Mouse (Mus musculus) adrenal gland, postnatal 14 days (tissue): Measurements from ENCODE around the gene Jph4. TPM values are rescaled to one million over a fixed set of nuclear protein-coding genes. Genes with fewer than 3 reads are reported as not detected.

Experiments used
- DNase-seq: peaks from one replicate; pipeline ENCODE4 v3.0.0; 2021; ENCODE audit warnings: mixed read lengths
- total RNA-seq: library from RNA; stranded (reverse); gene quantifications from 2 replicates; pipeline ENCODE4 v1.2.3, GENCODE M21; 2021

The Jph4 gene
- total RNA-seq, 1 experiment from 2014 or later = 3.3 TPM

DNA sequence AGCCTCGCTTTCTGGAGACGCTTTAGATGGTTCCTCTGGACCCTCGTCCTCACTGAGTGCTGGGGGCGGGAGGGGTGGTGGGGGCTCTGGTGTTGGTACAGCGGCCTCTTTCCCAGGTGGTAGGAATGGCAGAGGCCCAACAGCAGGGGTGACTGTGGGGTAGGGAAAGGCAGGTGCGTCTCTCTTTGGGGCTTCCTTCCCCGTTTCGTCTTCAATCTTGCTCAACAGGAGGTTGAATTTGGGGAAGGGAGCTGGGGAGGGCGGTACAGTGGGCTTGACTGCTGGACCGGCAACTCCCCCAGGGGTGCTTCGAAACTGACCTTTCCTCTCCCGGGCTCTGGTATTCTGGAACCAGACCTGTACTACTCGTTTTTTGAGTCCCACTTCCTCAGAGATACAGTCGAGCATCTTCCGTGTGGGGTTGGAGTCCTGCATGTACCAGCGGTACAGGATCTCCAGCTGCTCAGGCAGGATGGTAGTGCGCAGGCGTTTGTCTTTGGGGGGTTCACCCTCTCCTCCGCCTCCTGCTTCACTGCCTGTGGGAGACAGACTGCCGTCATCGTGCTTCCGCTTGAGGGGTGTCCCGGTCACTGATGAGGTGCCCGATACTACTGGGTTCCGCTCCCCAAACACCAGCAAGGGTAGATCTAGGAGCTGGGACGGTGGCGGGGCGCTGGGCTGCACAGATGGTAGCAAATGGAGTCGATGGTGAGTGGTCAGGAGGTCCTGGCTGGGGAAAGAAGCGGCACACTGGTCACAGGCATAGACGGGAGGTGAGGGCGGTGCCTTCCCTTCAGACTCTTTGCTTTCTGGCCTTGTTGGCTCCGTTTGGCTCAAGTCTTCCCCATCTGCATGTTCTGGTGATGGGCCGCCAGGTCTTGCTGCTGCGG, 52.0 kb downstream of the Jph4 start:
- no peak for DNase-seq

DNA sequence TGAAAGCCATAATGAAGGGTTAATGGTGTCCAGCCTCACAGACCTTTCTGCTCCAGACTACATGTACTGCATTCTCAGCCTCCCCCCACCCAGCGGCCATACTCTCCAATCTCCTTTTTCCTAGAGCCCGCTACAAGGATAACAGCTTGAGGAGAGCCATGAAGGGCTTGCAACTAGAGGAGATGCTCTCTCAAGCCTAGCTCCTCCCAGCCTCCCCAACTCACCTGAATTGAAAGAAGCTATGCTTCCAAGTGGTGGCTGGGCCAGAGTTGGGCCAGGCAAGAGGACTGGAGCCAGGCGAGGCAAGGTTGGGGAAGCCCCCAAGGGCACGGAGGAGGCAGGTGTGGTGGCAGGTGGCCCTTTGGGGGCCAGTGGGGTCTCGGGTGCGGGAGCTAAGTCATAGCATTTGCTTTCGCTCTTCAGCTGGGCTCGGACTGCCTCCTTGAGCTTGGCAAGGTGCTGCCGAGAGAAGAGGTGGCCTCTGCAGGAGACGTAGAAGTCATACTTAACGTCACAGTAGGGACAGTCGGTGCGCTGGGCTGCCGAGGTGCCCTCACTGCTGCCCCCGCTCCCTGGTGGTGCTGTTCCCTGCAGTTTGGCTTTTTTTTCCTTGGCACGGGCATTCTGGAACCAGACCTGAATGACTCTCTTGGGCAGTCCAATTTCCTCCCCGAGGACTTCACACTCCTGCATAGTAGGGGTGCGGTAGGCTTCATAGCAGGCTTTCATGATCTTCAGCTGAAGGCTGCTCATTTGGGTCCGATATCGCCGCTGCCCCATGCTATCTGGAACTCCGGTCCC, 53.0 kb downstream of the Jph4 start:
- DNase-seq = peak; percentile 37

DNA sequence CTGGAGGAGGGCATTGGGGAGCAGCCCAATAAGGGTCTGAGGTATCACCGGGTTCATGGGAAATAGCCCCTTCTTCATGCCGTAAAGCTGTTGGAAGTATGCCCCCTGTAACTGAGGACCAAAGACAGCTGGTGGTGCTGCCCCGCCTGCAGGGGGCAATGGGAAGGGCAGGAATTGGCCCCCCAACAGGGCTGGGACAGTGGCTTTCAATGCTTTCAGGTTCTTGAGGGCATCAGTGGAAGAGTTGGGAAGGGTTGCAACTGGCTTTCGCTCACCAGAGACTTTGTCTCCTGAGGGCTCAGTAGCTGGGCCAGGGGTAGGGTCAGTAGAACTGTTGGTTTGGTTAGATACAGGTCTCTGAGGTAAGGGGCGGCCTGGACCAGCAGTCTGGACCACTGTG, 53.6 kb downstream of the Jph4 start:
- no peak for DNase-seq

DNA sequence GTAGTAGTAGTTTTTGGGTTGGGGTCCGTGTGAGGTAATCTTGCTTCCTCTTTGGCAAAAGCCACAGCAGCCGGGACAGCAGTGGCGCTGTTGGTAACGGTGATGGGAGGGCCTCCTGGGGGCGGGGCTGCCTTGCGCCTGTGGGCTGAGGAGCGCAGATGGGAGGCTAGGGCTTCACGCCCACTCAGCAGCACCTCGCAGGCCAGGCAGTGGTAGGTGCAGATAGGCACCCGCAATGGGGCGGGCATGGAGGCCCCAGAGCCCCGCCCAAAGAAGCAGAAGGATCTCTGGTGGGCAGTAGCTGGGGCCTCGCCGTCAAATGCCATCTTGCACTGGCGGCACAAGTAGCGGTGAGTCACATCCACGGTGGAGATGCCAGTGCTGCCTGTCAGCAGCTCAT, 54.1 kb downstream of the Jph4 start:
- peak; percentile 38 for DNase-seq

DNA sequence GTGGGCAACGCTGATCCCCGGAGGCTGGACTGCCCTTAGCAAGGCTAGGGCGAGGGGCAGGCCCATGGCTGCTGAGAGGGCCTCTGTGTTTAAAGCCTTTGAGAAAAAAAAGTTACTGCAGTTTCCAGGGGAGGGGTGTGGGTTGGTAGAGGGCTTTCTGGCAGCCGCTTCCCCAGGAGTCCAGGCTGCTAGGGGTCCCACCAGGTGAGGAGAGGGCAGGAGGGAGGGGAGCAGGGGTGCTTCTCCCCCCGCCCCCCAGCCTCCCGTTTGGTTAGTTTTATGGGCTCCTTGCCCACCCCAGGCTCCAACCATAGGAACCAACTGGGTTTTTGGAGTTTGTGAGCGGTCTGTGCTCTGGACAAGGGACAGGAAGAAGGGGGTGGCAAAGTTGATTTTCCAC, 54.9 kb downstream of the Jph4 start:
- no peak for DNase-seq

DNA sequence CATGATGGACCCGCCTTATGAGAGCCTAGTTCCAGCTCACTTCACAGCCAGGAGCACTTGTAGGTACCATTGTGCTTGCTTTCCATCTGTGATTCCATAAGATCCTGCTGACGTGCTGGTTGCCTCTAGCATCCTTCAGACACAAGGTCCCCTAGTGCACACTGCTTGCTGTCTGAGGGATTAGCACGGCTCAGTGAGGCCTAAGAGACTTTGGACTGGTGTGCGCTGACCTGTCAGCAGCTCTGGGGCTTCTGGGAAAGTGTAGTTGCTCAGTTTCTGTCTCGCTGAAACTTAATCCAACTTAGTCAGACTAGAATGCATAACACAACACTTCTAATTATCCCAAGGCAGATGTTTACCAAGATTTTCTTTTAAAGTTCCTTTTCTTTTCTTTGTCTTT, 56.8 kb downstream of the Jph4 start:
- no peak for DNase-seq

DNA sequence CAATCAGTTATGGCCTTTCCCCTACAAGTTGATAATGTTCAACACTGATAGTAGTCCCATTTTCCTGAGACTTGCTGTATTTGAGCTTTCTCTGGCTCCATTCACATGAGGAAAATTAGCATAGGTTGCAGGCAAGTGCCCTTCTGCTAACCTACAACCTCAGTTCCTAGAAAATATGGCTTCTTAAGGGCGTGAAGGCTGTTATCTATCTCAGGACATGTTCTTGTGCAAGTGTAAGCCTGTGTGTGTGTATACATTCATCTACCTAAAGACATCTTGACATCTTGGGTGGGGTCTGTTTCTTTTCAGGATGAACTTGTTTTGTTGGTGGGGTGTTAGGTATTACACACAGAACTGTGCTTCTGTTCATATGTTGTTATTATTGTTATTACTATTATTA, 57.7 kb downstream of the Jph4 start:
- DNase-seq = no peak

Other genes with a start within 250 kb of the Jph4 start
- 9.6 and 10.9 TPM in 2 replicates for gene Homez, start 246.0 kb downstream of the Jph4 start, total RNA-seq
- 14.0 and 15.9 TPM in 2 replicates for gene Ppp1r3e, start 239.4 kb downstream of the Jph4 start, total RNA-seq
- 43.5 and 51.9 TPM in 2 replicates for gene Bcl2l2, start 233.6 kb downstream of the Jph4 start, total RNA-seq
- gene Gm20521, start 233.5 kb downstream of the Jph4 start, total RNA-seq = 1.7 and 7.0 TPM in 2 replicates
- 154 and 191 TPM in 2 replicates for gene Pabpn1, start 224.4 kb downstream of the Jph4 start, total RNA-seq
- gene Slc22a17, start 203.8 kb downstream of the Jph4 start, total RNA-seq = 30.7 and 32.9 TPM in 2 replicates
- gene Efs, start 190.8 kb downstream of the Jph4 start, total RNA-seq = 3.1 and 6.2 TPM in 2 replicates
- not detected in 2 replicates for gene Il25, start 184.2 kb downstream of the Jph4 start, total RNA-seq
- 1.6 and 1.9 TPM in 2 replicates for gene Cmtm5, start 180.7 kb downstream of the Jph4 start, total RNA-seq
- 0.22 TPM in 1 of 2 replicates, not detected in the other for gene Myh6, start 150.0 kb downstream of the Jph4 start, total RNA-seq
- gene Gm17428, start 140.0 kb downstream of the Jph4 start, total RNA-seq = not detected in 2 replicates
- 0.11 TPM in 1 of 2 replicates, not detected in the other for gene Myh7, start 122.3 kb downstream of the Jph4 start, total RNA-seq
- 34.5 and 39.2 TPM in 2 replicates for gene Ngdn, start 101.5 kb downstream of the Jph4 start, total RNA-seq
- 7.3 and 9.8 TPM in 2 replicates for gene Zfhx2, start 24.6 kb downstream of the Jph4 start, total RNA-seq
- gene Thtpa, start 22.2 kb downstream of the Jph4 start, total RNA-seq = 11.3 and 15.8 TPM in 2 replicates
- gene Ap1g2, start 10.3 kb downstream of the Jph4 start, total RNA-seq = 26.6 and 36.1 TPM in 2 replicates
- gene Dhrs2, start 105.1 kb upstream of the Jph4 start, total RNA-seq = not detected in 2 replicates